Mouse (Mus musculus): ENCODE measurements around the gene Tcf21. TPM values are rescaled to one million over a fixed set of nuclear protein-coding genes. Genes with fewer than 3 reads are reported as not detected.

Gene Tcf21
- total RNA-seq, 2 experiments from 2014 or later, result 32.5 to 33.1 TPM

DNA sequence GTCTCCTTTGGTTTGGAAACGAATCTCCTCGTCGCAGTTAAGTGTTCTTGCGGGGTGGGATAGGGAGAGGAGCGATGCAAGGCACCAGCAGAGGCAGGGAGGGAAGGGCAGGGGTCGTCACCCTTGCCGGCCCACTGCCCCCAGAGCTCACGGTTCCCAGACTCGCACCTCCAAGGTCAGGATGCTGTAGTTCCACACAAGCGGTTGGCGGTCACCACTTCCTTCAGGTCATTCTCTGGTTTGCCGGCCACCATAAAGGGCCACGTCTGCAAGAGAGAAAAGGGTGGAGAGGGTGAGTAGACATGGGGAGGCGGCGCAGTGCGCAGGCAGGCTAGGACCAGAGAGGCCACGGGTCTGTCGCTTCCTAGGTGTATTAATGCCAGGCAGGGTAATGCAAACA is 2.4 kb downstream of the Tcf21 start:
- intact Hi-C loops (cut with DNase I), result no loop called here
- DNase-seq, result peak; percentile 31 to 41

- intact Hi-C loops (cut with DNase I), result no loop called here
- DNase-seq, result peak in 1 of 2 experiments; percentile 20
These were observed 3.7 kb downstream of the Tcf21 start for GRCm38 (mm10) chr10:22816237-22816762.

DNA sequence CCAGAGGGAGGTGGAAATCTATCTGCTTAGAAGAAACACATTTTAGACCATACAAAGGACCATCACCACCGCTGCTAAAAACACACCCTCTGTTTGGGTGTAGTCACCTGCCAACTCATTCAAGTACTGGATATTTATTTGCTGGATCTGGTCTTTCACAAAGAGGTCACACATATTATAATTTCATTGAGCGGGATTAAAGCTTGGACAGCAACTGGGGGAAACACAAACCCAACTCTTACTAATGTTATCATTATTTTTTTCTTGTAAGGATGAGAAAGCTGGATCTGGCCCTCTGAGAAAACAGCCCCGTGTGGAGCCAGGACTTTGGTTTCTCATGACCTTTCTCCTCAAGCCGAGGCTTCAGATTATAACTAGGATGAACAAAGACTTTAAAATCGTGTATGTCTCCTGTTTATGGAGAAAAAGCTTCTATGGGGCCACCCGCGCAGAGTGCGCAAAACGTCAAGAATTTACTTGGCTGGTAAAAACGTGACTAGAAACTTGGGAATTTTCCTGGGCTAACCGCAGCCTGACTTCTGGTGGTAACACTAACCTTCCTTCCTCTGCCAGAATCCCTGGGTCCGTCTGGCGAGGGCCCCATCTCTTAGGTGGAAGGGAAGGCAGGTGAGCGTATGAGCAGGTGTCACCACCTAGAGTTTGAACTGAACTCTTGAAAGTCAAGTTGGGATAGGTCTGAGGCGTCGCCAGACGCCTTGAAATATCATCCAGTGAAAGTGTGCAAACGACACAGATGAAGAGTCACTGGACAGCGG is 4.3 kb downstream of the Tcf21 start:
- intact Hi-C loops (cut with DNase I), result no loop called here
- peak in 1 of 2 experiments; percentile 16 for DNase-seq

DNA sequence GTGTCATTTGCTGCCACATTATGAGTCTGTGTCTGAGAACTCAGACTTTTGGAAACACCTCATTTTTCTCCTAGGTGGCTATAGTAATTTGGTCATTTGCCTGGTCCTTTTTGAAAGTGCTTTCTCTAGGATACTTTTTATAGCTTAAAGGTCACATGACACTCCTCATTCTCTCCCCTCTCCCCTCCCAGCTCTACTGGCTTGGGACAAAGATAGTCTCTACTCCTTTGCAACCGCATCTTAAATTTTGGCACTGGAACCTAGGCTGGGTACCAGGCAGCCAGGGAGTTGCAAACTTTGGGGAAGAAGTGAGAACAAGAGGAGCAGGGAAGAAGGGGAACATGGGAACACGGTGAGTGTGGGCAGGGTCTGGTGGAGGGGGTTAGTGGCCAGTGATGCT is 5.2 kb downstream of the Tcf21 start:
- peak in 1 of 2 experiments; percentile 35 for DNase-seq
- intact Hi-C loops (cut with DNase I), result no loop called here

GRCm38 (mm10) chr10:22814294-22814693 is 5.7 kb downstream of the Tcf21 start:
- intact Hi-C loops (cut with DNase I), result no loop called here

DNA sequence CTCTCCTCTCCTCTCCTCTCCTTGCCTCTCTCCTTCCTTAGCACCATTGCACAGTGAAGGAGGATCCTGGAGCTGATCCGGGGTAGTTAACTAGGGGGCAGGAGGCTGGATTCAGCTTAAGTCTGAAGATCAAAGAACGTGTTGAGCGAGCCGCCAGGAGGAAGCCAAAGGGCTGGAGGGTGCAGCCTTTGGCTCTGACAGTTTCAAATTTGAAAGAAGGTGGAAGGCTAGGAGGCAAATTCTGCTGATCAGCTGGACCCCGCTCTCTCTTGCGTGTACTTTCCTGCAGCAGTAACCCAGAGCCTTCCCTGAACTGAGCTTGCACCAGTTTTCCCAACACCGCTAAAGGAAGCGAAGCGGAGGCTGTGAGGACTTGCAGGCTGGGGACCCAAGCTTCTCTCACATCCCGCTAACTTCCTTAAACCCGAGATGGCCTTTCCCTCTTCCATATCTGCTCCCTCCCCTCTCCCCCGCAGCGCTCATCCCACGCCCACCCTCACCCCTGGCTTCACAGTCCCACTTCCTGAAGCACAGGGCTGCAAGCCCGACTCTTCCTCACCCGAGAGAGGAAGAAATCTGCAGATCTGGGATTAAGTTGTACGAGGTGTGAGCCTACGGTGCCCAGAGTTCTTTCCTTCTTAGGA is 6.5 kb downstream of the Tcf21 start:
- peak; percentile 35 to 48 for DNase-seq
- intact Hi-C loops (cut with DNase I), result no loop called here

More at GRCm38 (mm10) chr10:22814294-22814693, 5.7 kb downstream of the Tcf21 start:
- DNase-seq, result peak in 1 of 2 experiments; percentile 23

DNA sequence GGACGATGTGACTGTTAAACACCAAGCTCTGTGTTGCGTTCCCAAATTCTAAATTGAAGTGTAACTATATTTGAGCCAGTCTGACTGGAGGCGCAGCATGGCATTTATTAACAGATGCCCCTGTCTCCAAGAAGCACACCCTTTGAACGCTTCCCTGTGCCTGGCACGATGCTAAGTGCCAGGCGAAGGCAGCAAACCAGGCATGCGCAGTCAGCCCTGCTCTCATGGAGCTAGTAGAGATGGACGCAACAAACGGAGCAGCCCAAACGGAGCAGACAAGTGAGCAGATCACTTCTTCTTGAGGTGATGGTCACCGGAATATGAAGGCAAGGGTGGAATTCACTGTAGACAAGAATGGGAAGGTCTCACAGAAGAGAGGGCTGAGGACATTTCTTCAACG is 8.1 kb downstream of the Tcf21 start:
- peak in 1 of 2 experiments; percentile 5 for DNase-seq
- intact Hi-C loops (cut with DNase I), result no loop called here

DNA sequence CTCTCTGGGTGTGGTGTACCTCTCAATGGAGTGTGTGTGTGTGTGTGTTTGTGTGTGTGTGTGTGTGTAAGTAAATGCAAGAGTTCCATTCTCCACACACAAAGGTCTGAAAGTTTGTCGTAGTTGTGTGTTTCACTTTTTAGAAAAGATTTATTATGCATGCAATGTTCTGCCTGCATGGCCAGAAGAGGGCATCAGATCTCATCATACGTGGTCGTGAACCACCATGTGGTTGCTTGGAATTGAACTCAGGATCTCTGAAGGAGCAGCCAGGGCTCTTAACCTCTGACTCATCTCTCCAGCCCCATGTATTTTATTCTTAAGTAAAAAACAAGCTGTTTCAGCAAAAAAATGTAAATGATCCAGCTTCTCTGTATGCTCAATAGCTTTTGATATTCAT is 37.3 kb downstream of the Tcf21 start:
- intact Hi-C loops (cut with DNase I), result loop anchor here (1.0 to 10.0 kb wide), 2 partner anchors 299 to 832 kb away; no protein-coding TSS in a partner anchor
- DNase-seq, result peak in 1 of 2 experiments; percentile 25

DNA sequence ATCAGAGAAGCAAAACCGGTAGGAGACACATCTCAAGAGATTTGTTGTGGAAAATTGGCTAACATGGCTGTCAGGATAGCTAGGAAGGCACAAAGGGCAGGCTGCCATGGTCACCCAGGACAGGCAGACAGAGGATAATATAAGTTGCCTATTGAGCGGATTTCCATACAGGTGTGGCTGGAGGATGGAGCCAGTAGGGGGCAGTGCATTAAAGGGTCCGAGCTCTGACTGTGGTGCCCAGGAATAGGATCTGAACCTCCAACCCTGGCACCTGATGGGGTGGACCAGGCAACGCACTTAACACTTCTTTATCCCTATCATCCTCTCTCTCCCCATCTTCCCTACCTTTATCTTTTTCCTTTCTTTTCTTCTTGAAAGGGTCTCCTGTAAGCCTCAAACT is 38.5 kb downstream of the Tcf21 start:
- peak; percentile 7 to 25 for DNase-seq
- intact Hi-C loops (cut with DNase I), result loop anchor here (10.0 kb wide), 1 partner anchor 833 kb away; no protein-coding TSS in a partner anchor

DNA sequence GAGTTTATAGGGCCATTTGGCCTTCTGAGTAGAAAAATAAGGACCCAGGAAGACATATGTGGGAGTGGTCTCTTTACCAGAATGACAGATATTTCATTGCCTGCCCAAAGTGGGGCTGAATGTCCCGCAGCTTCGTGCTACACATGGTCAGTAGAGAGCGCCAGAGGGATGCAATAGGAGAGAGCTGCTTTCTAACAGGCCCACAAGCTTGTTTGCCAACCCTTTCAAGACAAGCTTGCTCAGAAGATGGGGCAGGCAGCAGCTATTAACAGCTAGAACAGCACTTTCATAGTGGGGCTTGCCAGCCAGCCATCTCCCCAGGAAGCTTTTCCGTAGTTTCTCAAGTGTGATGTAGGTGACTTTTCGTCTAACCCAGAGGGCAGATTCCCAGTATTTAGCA is 42.0 kb downstream of the Tcf21 start:
- intact Hi-C loops (cut with DNase I), result loop anchor here (1.0 to 10.0 kb wide), 3 partner anchors 61 to 303 kb away; no protein-coding TSS in a partner anchor
- DNase-seq, result peak; percentile 52 to 58

- intact Hi-C loops (cut with DNase I), result loop anchor here (1.0 to 10.0 kb wide), 4 partner anchors 59 to 301 kb away; no protein-coding TSS in a partner anchor
- peak; percentile 46 to 61 for DNase-seq
These were observed 43.8 kb downstream of the Tcf21 start for GRCm38 (mm10) chr10:22776007-22776698.

GRCm38 (mm10) chr10:22775456-22775855 is 44.5 kb downstream of the Tcf21 start:
- no peak for DNase-seq
- intact Hi-C loops (cut with DNase I), result loop anchor here (5.0 to 10.0 kb wide), 2 partner anchors 58 to 301 kb away; no protein-coding TSS in a partner anchor

- intact Hi-C loops (cut with DNase I), result loop anchor here (5.0 to 10.0 kb wide), 2 partner anchors 57 to 300 kb away; no protein-coding TSS in a partner anchor
- DNase-seq, result no peak
These were observed 45.3 kb downstream of the Tcf21 start for GRCm38 (mm10) chr10:22774626-22775025.

Other genes with a start within 250 kb of the Tcf21 start
- 10 to 100 TPM; 10.6 to 10.7 TPM for gene Slc2a12, start 175.2 kb downstream of the Tcf21 start, total RNA-seq (2021)
- 10 to 100 TPM; 24.5 to 29.3 TPM for gene Tbpl1, start 88.2 kb downstream of the Tcf21 start, total RNA-seq (2021)